Mouse (Mus musculus): ENCODE data around the gene Eva1c. TPM values are rescaled to one million over a fixed set of nuclear protein-coding genes. Genes with fewer than 3 reads are reported as not detected.

Gene Eva1c
- polyA plus RNA-seq (2012; rRNA removed): 2.4 and 2.5 TPM in 2 replicates

DNA sequence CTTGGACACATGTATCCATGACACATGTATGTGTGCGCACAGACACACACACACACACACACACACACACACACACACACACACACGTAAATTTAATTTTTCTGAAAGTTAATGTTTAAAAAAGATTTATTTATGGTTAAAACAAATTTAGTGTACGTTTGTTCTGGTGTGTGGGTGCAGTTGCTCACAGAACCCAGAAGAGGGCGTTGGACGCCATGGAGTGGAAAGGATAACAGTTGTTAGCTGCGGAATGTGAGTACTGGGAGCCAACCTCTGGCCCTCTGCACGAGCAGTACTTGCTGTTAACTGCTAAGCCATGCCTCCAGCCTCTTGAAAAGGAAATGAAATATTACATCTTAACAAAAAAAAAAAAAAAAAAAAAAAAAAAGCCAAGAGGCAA is at the start of gene Eva1c:
Gene Eva1c (plus strand): TSS at position 263 of the 400 bp plus-strand sequence.

GRCm38 (mm10) chr16:90809975-90810715 is 16.4 kb upstream of the Eva1c start, which contains the start of gene Urb1:
Urb1 (minus strand) TSS chr16:90810413.

GRCm38 (mm10) chr16:90934687-90935328 is 108.3 kb downstream of the Eva1c start, which contains the start of gene Cfap298:
Cfap298 (minus strand) TSS chr16:90935114.

Other genes with a start within 250 kb of the Eva1c start
- gene Mis18a, start 99.3 kb upstream of the Eva1c start, polyA plus RNA-seq (2012; rRNA removed): 31.1 and 32.3 TPM in 2 replicates
- 0.28 and 0.72 TPM in 2 replicates for gene Mrap, start 88.5 kb upstream of the Eva1c start, polyA plus RNA-seq (2012; rRNA removed)
- 7.4 and 7.9 TPM in 2 replicates for gene Urb1, start 16.3 kb upstream of the Eva1c start, polyA plus RNA-seq (2012; rRNA removed)
- 34.1 and 36.7 TPM in 2 replicates for gene Cfap298, start 108.4 kb downstream of the Eva1c start, polyA plus RNA-seq (2012; rRNA removed)
- gene Synj1, start 184.6 kb downstream of the Eva1c start, polyA plus RNA-seq (2012; rRNA removed): 90.4 and 91.8 TPM in 2 replicates
- gene Paxbp1, start 217.8 kb downstream of the Eva1c start, polyA plus RNA-seq (2012; rRNA removed): 153 and 160 TPM in 2 replicates